Mouse (Mus musculus): Measurements from ENCODE around the gene L3mbtl3. TPM values are rescaled to one million over a fixed set of nuclear protein-coding genes. Genes with fewer than 3 reads are reported as not detected.

L3mbtl3 gene
- total and polyA plus RNA-seq, 2 experiments from 2014 or later: 15.7 to 31.4 TPM

- TF ChIP-seq CTCF (IDR thresholded peaks at IDR 0.05; ENCODE audit: low read depth): no peak
- H3K4me1 ChIP-seq (ENCODE audit: insufficient read depth, low read length): no peaks in the 10 kb centered on the region
These were observed 147.6 kb downstream of the L3mbtl3 start for GRCm38 (mm10) chr10:26228187-26228586.

GRCm38 (mm10) chr10:26226734-26227133 is 149.0 kb downstream of the L3mbtl3 start:
- H3K27ac ChIP-seq: no peak overlapping the region
- 73% methylated on average over 2 of the region's 2 CpGs for WGBS
- H3K36me3 ChIP-seq (ENCODE audit: insufficient read depth, low read length): no peaks in the 10 kb centered on the region
- no peaks in the 10 kb centered on the region for H3K9me3 ChIP-seq (ENCODE audit: low read length)
- no peaks in the 10 kb centered on the region for H3K27me3 ChIP-seq (ENCODE audit: insufficient read depth, low read length)
- no peaks in the 10 kb centered on the region for H3K4me1 ChIP-seq (ENCODE audit: insufficient read depth, low read length)
- no peak for DNase-seq (ENCODE audit: low spot score)
- no peak overlapping the region for H3K4me3 ChIP-seq (ENCODE audit: low read length)
- ATAC-seq: no peak
- H3K9ac ChIP-seq (replicated peaks; ENCODE audit: low read length): no peak overlapping the region
- TF ChIP-seq CTCF (IDR thresholded peaks at IDR 0.05; ENCODE audit: low read depth): no peak
- no peak overlapping the region for H3K4me2 ChIP-seq (ENCODE audit: low read depth, low read length)

More at GRCm38 (mm10) chr10:26228187-26228586, 147.6 kb downstream of the L3mbtl3 start:
- Histone ChIP-seq H3K27me3 (ENCODE audit: insufficient read depth, low read length) (no peaks in the 10 kb centered on the region), H3K36me3 (ENCODE audit: insufficient read depth, low read length) (no peaks in the 10 kb centered on the region), H3K4me2 (ENCODE audit: low read depth, low read length) (no peak overlapping the region), H3K27ac (no peak overlapping the region), H3K9me3 (ENCODE audit: low read length) (no peaks in the 10 kb centered on the region), H3K9ac (replicated peaks; ENCODE audit: low read length) (no peak overlapping the region), H3K4me3 (ENCODE audit: low read length) (no peak overlapping the region)
- DNase-seq (ENCODE audit: low spot score): no peak
- no peak for ATAC-seq

GRCm38 (mm10) chr10:26226241-26226640 is 149.5 kb downstream of the L3mbtl3 start:
- H3K9ac ChIP-seq (replicated peaks; ENCODE audit: low read length): no peak overlapping the region
- H3K27me3 ChIP-seq (ENCODE audit: insufficient read depth, low read length): no peaks in the 10 kb centered on the region
- WGBS: 91% methylated on average over 5 of the region's 5 CpGs
- ATAC-seq (no peak), DNase-seq (ENCODE audit: low spot score) (no peak)
- no peak overlapping the region for H3K4me3 ChIP-seq (ENCODE audit: low read length)
- TF ChIP-seq CTCF (IDR thresholded peaks at IDR 0.05; ENCODE audit: low read depth): no peak
- H3K27ac ChIP-seq: no peak overlapping the region
- no peaks in the 10 kb centered on the region for H3K4me1 ChIP-seq (ENCODE audit: insufficient read depth, low read length)
- no peaks in the 10 kb centered on the region for H3K36me3 ChIP-seq (ENCODE audit: insufficient read depth, low read length)
- H3K9me3 ChIP-seq (ENCODE audit: low read length): no peaks in the 10 kb centered on the region
- no peak overlapping the region for H3K4me2 ChIP-seq (ENCODE audit: low read depth, low read length)

Small RNAs within 50 kb of the gene (microRNA-seq; reads per million reads assigned to microRNA genes)
- 0 reads per million in 2 experiments for gene Gm27754

Other genes with a start within 250 kb of the L3mbtl3 start
- gene Samd3, start 146.3 kb downstream of the L3mbtl3 start, total RNA-seq (2014; rRNA removed): 1.4 and 2.1 TPM in 2 replicates
- gene Samd3, start 146.3 kb downstream of the L3mbtl3 start, polyA plus RNA-seq (2015; fragmentation: Nextera tagmentation; extraction: Ambion mirVana): 1.8 and 2.1 TPM in 2 replicates

Data from hindbrain, postnatal 0 days (tissue).